Mouse (Mus musculus) liver, embryonic 16.5 days (tissue): Measurements from ENCODE around the gene Ly6g6d. TPM values are rescaled to one million over a fixed set of nuclear protein-coding genes. Genes with fewer than 3 reads are reported as not detected.
A peak's percentile ranks its signal among the peaks of the same experiment; 100 is the strongest.

Experiments
- ATAC-seq: fragments of 200-750 bp; cut with Nextera tagmentation; 2 replicates; pipeline ENCODE4 v1.8.0; 2017; ENCODE audit warnings: low read depth, mild to moderate bottlenecking, moderate number of reproducible peaks, moderate library complexity
- H3K27ac ChIP-seq: fragments of 300-500 bp; sonication (generic); 2 replicates; pipeline ENCODE4 v1.5.1; 2014; ENCODE audit warnings: mild to moderate bottlenecking, low read length
- H3K27me3 ChIP-seq: fragments of 300-500 bp; sonication (generic); 2 replicates; pipeline ENCODE4 v1.6.1; 2014; ENCODE audit warnings: low read depth, low read length, mixed read lengths; ENCODE audit not compliant: control insufficient read depth, insufficient read depth
- H3K36me3 ChIP-seq: fragments of 300-500 bp; sonication (generic); 2 replicates; pipeline ENCODE4 v1.6.1; 2014; ENCODE audit warnings: mild to moderate bottlenecking; ENCODE audit not compliant: control insufficient read depth, insufficient read depth
- H3K4me1 ChIP-seq: fragments of 300-500 bp; sonication (generic); 2 replicates; pipeline ENCODE4 v1.6.1; 2014; ENCODE audit warnings: low read depth, low read length, mixed read lengths; ENCODE audit not compliant: control insufficient read depth
- H3K4me2 ChIP-seq: fragments of 300-500 bp; sonication (generic); 2 replicates; pipeline ENCODE4 v1.6.1; 2014; ENCODE audit warnings: low read depth, low read length, mixed read lengths
- H3K4me3 ChIP-seq: fragments of 300-500 bp; sonication (generic); 2 replicates; pipeline ENCODE4 v1.5.1; 2014; ENCODE audit warnings: low read depth, mild to moderate bottlenecking, low read length
- H3K9ac ChIP-seq: fragments of 300-500 bp; sonication (generic); 2 replicates; pipeline ENCODE4 v1.6.1; 2014; ENCODE audit warnings: low read depth, low read length
- H3K9me3 ChIP-seq: fragments of 300-500 bp; sonication (generic); replicated peaks from 2 replicates; pipeline ENCODE4 v1.6.1; 2016; ENCODE audit warnings: low read length; ENCODE audit not compliant: control insufficient read depth
- WGBS: fragments of 180-500 bp; shearing (Covaris S2); extraction: QIAGEN DNeasy Blood & Tissue Kit; methylation state at CpG from one replicate; pipeline ENCODE4 v1.1.7; 2014; ENCODE audit not compliant: insufficient replicate concordance; 5-methylcytosine and 5-hydroxymethylcytosine counted together
- polyA plus RNA-seq: library from polyadenylated mRNA; unstranded; fragments of >200 nt; fragmentation: Nextera tagmentation; extraction: Ambion mirVana; gene quantifications from 2 replicates; pipeline ENCODE4 v1.2.1, GENCODE M21; 2015

Ly6g6d gene
- polyA plus RNA-seq, 1 experiment from 2014 or later: 0.55 TPM

DNA sequence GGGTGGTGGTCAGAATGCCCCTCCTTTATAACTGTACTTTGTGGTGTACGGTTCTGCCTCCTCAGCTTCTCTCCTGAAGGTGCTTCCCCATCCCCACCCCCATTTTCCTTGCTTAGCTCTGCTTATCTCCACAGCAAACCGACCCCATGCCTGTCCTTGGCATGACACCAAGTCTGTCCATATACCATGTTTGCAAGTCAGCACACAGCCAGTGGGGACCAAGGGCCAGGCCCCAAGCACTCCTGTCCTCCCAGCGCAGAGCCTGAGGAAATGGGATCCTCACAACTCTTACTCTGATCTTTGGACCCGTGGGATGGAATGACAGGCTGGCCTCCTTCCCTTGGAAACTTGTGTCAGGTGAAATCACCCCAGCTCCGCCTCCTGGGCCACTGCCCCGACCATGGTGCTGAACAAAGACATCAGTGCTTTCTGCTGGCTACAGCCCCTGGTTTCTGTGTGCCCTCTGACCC is 25.4 kb upstream of the Ly6g6d start:
- WGBS: 43% methylated on average over 6 of the region's 6 CpGs
- no peak overlapping the region for H3K4me3 ChIP-seq
- peaks cover 29% of the 10 kb centered on the region for H3K36me3 ChIP-seq
- H3K4me2 ChIP-seq: no peak overlapping the region; the same call in 1 of the 2 replicates
- H3K27ac ChIP-seq: peak overlapping the region; percentile 83
- ATAC-seq: peak; percentile 30
- no peaks in the 10 kb centered on the region for H3K9me3 ChIP-seq
- no peak overlapping the region; the same call in 1 of the 2 replicates for H3K9ac ChIP-seq
- peaks cover 38% of the 10 kb centered on the region for H3K4me1 ChIP-seq
- no peaks in the 10 kb centered on the region for H3K27me3 ChIP-seq

DNA sequence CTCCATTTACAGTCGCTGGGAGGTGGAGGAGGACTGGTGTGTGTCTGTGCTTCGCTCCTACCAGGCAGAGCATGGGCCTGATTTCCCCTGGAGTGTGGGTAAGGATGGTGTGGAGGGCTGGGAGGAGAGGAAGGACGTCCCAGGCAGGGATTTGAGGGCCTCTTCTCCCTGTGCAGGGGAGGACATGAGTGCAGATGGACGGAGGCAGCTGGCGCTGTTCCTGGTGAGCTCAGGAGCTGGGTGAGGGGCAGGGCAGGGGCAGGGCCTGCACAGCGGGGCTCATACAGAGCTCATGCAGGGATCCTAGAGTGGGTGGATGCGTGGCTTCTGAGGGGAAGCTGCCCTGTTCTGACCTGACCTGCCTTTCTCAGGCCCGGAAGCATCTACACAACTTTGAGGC is 24.4 kb upstream of the Ly6g6d start:
- no peak for ATAC-seq
- no peaks in the 10 kb centered on the region for H3K9me3 ChIP-seq
- H3K27ac ChIP-seq: peak overlapping the region; percentile 49; the same call in 1 of the 2 replicates
- no peak overlapping the region for H3K9ac ChIP-seq
- peaks cover 38% of the 10 kb centered on the region for H3K4me1 ChIP-seq
- peaks cover 38% of the 10 kb centered on the region for H3K36me3 ChIP-seq
- no peak overlapping the region for H3K4me3 ChIP-seq
- 76% methylated on average over 8 of the region's 8 CpGs for WGBS
- H3K4me2 ChIP-seq: no peak overlapping the region
- no peaks in the 10 kb centered on the region for H3K27me3 ChIP-seq

GRCm38 (mm10) chr17:35101161-35101560 is 23.3 kb upstream of the Ly6g6d start:
- Histone ChIP-seq H3K4me1 (peaks cover 38% of the 10 kb centered on the region), H3K9me3 (no peaks in the 10 kb centered on the region), H3K27ac (no peak overlapping the region), H3K9ac (no peak overlapping the region), H3K36me3 (peaks cover 48% of the 10 kb centered on the region), H3K4me2 (no peak overlapping the region), H3K27me3 (no peaks in the 10 kb centered on the region), H3K4me3 (no peak overlapping the region)
- no peak for ATAC-seq
- WGBS: 82% methylated on average over 11 of the region's 11 CpGs

DNA sequence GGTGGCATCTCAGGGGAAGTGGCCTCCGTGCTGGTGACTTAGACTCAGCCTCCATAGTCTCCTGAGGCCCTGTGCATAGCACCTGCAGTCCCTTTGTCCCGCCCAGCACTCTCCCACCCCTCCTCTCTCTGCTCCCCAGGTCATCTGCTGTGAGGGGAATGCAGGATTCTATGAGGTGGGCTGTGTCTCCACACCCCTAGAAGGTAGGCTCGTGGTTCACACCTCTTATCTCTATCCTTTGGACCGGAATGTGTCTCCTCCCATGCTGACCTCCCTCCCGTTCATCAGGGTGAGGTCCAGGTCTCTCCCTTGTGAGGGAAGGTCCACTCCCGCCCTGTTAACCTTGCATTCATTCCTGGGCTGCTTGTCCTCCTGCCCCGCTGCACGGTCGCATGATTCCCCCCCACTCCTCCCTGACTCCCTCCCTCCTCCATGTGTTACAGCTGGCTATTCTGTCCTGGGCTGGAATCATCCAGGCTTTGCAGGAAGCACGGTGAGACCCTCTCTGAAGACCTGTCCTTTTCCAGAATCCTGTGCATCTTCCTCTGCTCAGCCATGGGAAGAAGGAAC is 22.4 kb upstream of the Ly6g6d start:
- Histone ChIP-seq H3K9me3 (no peaks in the 10 kb centered on the region), H3K4me2 (no peak overlapping the region), H3K27ac (no peak overlapping the region), H3K4me3 (no peak overlapping the region), H3K9ac (no peak overlapping the region), H3K36me3 (peaks cover 51% of the 10 kb centered on the region), H3K4me1 (peaks cover 29% of the 10 kb centered on the region), H3K27me3 (no peaks in the 10 kb centered on the region)
- no peak for ATAC-seq
- WGBS: 69% methylated on average over 10 of the region's 10 CpGs

- H3K4me1 ChIP-seq: no peaks in the 10 kb centered on the region
- peaks cover 66% of the 10 kb centered on the region for H3K36me3 ChIP-seq
- H3K27me3 ChIP-seq: no peaks in the 10 kb centered on the region
- H3K9me3 ChIP-seq: no peaks in the 10 kb centered on the region
- H3K4me3 ChIP-seq: no peak overlapping the region
- no peak for ATAC-seq
- WGBS: 82% methylated on average over 12 of the region's 12 CpGs
- no peak overlapping the region for H3K27ac ChIP-seq
- no peak overlapping the region for H3K9ac ChIP-seq
- no peak overlapping the region for H3K4me2 ChIP-seq
Measured at GRCm38 (mm10) chr17:35097164-35097655, 19.3 kb upstream of the Ly6g6d start.

DNA sequence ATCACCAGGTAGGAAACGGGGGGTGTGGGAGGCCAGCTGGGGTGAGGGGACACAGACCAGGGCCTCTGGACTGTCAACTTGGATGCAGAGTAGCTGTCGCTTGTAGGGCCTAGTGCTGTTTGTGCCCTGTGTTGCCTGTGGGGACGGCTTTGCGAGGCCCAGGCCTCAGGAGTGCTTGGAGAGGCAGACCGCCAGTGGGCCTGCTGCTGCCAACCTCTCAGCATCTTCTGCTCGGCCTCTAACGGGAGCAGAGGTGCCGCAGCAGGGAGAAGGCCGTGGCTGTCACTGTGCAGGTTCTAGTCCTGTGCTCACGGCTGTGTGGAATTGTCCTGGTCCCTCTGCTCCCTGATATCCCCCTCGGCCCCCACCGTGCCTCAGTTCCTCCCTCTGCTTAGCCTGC is 18.7 kb upstream of the Ly6g6d start:
- Histone ChIP-seq H3K4me1 (no peaks in the 10 kb centered on the region), H3K36me3 (peaks cover 63% of the 10 kb centered on the region), H3K4me2 (no peak overlapping the region), H3K27ac (no peak overlapping the region), H3K9me3 (no peaks in the 10 kb centered on the region), H3K4me3 (no peak overlapping the region), H3K27me3 (no peaks in the 10 kb centered on the region), H3K9ac (no peak overlapping the region)
- WGBS: 86% methylated on average over 12 of the region's 12 CpGs
- ATAC-seq: no peak

- Histone ChIP-seq H3K9ac (no peak overlapping the region), H3K9me3 (no peaks in the 10 kb centered on the region), H3K4me2 (no peak overlapping the region), H3K4me3 (no peak overlapping the region), H3K27me3 (no peaks in the 10 kb centered on the region), H3K4me1 (peaks cover 11% of the 10 kb centered on the region), H3K27ac (no peak overlapping the region), H3K36me3 (peaks cover 53% of the 10 kb centered on the region)
- no peak for ATAC-seq
- 82% methylated on average over 15 of the region's 15 CpGs for WGBS
Measured at GRCm38 (mm10) chr17:35094475-35095365, 16.9 kb upstream of the Ly6g6d start.

GRCm38 (mm10) chr17:35092403-35093198 is 14.7 kb upstream of the Ly6g6d start:
- H3K4me1 ChIP-seq: peaks cover 11% of the 10 kb centered on the region
- no peak for ATAC-seq
- H3K4me3 ChIP-seq: no peak overlapping the region
- peaks cover 41% of the 10 kb centered on the region for H3K36me3 ChIP-seq
- no peak overlapping the region for H3K9ac ChIP-seq
- WGBS: 79% methylated on average over 14 of the region's 14 CpGs
- no peaks in the 10 kb centered on the region for H3K9me3 ChIP-seq
- no peak overlapping the region for H3K27ac ChIP-seq
- no peak overlapping the region for H3K4me2 ChIP-seq
- H3K27me3 ChIP-seq: no peaks in the 10 kb centered on the region
